Mouse (Mus musculus): Measurements from ENCODE around the gene Gadl1.

- no peak for TF ChIP-seq CTCF (IDR thresholded peaks at IDR 0.05; ENCODE audit: low read depth, low read length)
- no peak for TF ChIP-seq POLR2A (IDR thresholded peaks at IDR 0.05; ENCODE audit: extremely low read depth, insufficient read depth, low read length)
Measured at GRCm38 (mm10) chr9:115882627-115883200, 26.5 kb upstream of the Gadl1 start.
